Mouse (Mus musculus) cortical plate, adult 2 months (tissue): ENCODE measurements around the gene Faap100. TPM values are rescaled to one million over a fixed set of nuclear protein-coding genes. Genes with fewer than 3 reads are reported as not detected.
"Not testable (repeated sequence)": the region's sequence is repeated elsewhere in the genome, so short reads cannot be mapped to it uniquely, and the experiment has no call there.

Experiments used
- H3K27ac ChIP-seq: fragments of 200-500 bp; 2 replicates; pipeline ENCODE4 v1.5.1; 2012; ENCODE audit warnings: low read length, control low read depth, inconsistent platforms; ENCODE audit not compliant: insufficient read depth
- H3K4me1 ChIP-seq: fragments of 200-500 bp; 2 replicates; pipeline ENCODE4 v1.6.1; 2011; ENCODE audit warnings: low read length; ENCODE audit not compliant: control insufficient read depth, insufficient read depth
- H3K4me3 ChIP-seq: fragments of 200-500 bp; 2 replicates; pipeline ENCODE4 v1.5.1; 2011; ENCODE audit warnings: mild to moderate bottlenecking, low read length, control low read depth; ENCODE audit not compliant: insufficient read depth
- CTCF ChIP-seq: fragments of 200-500 bp; IDR thresholded peaks from 2 replicates; pipeline ENCODE4 v1.5.1; 2011; ENCODE audit warnings: mild to moderate bottlenecking, control low read depth, low read length; ENCODE audit not compliant: insufficient read depth; ENCODE audit errors: extremely low read depth
- POLR2A ChIP-seq: fragments of 200-500 bp; IDR thresholded peaks from 2 replicates; pipeline ENCODE4 v1.6.1; 2011; ENCODE audit warnings: mild to moderate bottlenecking, low read length, control low read depth; ENCODE audit not compliant: insufficient read depth; ENCODE audit errors: extremely low read depth
- polyA plus RNA-seq: library from polyadenylated mRNA; depleted of rRNA; stranded (reverse); fragments of >200 nt; gene quantifications from 2 replicates; pipeline ENCODE4 v1.2.3, GENCODE M21; 2012

The Faap100 gene
- polyA plus RNA-seq, 1 experiment = 22.8 TPM

DNA sequence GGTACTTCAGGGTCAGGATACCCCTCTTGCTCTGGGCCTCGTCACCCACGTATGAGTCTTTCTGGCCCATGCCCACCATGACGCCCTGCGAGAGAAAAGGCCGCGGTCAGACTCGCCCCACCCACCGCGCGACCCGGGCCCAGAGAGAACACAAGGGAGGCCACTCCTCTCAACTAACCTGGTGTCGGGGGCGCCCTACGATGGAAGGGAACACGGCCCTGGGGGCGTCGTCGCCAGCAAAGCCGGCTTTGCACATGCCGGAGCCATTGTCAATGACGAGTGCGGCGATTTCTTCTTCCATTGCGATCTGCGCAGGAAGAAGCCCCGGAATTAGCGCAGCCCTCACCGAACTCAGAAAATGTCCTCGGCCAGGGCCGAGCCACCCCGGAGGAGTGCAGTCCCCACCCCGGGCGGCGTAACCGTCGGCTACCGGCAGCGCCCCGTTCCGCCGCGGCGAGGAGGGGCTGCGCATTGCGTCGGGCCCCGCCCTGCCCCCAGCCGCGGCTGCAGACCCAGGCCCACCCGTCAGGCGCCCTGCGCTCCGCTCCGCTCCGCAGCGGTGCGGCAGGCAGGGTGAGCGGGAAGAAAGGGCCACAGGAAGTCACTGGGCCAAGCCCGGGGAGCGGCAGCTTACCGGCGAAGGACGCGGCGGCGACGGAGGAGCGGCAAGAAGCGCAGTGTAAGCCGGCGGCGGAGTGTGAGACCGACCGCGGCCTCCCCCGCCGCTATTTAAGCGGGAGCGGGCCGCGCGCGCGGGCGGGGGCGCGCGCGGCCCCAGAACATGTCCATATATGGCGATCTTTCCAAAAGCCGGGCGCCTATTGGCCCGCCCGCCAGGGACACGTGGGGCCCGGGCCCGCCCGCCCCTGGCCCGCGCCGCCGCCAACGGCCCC, 30.5 kb downstream of the Faap100 start, which contains the start of gene Actg1:
Actg1 (minus strand) TSS at position 752 of the 893 bp plus-strand sequence.
- Histone ChIP-seq H3K27ac (peak within 1 kb of the TSS; percentile 100), H3K4me1 (peaks cover 3% of the 10 kb centered on the region; the same call in 1 of the 2 replicates), H3K4me3 (peak within 1 kb of the TSS; percentile 64)
- TF ChIP-seq POLR2A = peak; percentile 77
- no peak for TF ChIP-seq CTCF

DNA sequence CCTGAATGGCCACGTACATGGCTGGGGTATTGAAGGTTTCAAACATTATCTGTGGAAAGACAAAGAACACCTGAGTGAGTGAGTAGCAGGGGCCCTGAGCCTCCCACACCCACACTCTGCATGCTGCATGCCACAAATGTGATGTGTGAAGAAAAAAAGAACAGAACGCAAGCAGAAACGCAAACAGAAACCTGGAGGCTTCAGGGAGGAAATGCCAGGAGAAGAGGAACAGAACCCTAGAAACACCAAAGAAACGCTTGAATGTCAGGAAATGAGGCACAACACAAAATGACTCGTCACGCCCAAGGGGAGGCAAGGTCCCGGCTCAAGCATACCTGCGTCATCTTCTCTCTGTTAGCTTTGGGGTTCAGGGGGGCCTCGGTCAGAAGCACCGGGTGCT, 31.3 kb downstream of the Faap100 start:
- no peaks in the 10 kb centered on the region for H3K4me1 ChIP-seq
- no peak overlapping the region for H3K27ac ChIP-seq
- TF ChIP-seq CTCF = no peak
- H3K4me3 ChIP-seq = peak overlapping the region; percentile 64

DNA sequence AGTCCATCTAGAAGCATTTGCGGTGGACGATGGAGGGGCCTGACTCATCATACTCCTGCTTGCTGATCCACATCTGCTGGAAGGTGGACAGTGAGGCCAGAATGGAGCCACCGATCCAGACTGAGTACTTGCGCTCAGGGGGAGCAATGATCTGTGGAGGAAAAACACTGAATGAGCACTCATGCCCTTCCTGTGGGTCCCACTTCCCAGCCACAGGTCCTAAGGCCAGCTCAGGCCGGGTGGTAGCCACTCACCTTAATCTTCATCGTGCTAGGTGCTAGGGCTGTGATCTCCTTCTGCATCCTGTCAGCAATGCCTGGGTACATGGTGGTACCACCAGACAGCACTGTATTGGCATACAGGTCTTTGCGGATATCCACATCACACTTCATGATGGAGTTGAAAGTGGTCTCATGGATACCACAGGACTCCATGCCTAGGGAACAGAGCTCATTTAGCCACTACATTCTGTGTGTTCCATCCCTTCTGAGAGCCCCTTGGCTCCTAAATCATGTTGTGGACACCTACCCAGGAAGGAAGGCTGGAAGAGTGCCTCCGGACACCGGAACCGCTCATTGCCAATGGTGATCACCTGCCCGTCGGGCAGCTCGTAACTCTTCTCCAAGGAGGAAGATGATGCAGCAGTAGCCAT, 32.1 kb downstream of the Faap100 start:
- not testable (repeated sequence) for H3K27ac ChIP-seq, H3K4me1 ChIP-seq
- peak overlapping the region; percentile 64 for H3K4me3 ChIP-seq

- no peak overlapping the region for H3K27ac ChIP-seq
- H3K4me3 ChIP-seq = no peak overlapping the region
- H3K4me1 ChIP-seq = no peaks in the 10 kb centered on the region
- TF ChIP-seq CTCF = no peak
- TF ChIP-seq POLR2A = peak; percentile 61
These were observed 33.4 kb downstream of the Faap100 start for GRCm38 (mm10) chr11:120345067-120345681.

DNA sequence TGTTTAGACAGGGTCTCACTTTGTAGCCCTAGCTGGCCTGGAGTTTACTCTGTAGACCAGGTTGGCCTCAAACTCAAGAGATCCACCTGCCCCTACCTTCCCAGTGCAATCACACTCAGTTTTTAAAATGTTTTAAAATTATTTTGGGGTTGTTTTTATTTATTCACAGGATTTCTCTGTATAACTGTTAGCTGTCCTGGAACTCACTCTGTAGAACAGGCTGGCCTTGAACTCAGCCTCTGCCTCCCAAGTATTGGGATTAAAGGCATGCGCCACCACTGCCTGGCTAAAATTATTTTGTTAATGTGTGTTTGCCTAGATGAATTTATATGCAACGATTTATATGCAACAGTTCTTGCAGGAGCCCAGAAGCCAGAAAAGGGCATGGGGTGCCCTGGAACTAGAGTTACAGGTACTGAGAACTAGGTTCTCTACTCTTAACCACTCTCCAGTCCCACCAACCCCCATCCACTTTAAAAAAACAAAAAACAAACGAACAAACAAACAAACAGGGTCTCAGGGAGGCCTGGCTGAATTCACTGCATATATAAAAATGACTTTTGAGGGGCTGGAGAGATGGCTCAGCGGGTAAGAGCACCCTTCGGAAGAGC, 34.1 kb downstream of the Faap100 start:
- H3K4me3 ChIP-seq = no peak overlapping the region
- H3K27ac ChIP-seq = no peak overlapping the region
- TF ChIP-seq POLR2A (no peak), CTCF (no peak)
- H3K4me1 ChIP-seq = no peaks in the 10 kb centered on the region

- Histone ChIP-seq H3K27ac (no peak overlapping the region), H3K4me1 (no peaks in the 10 kb centered on the region), H3K4me3 (no peak overlapping the region)
- no peak for TF ChIP-seq POLR2A
- TF ChIP-seq CTCF = no peak
These were observed 34.9 kb downstream of the Faap100 start for GRCm38 (mm10) chr11:120343519-120344309.

GRCm38 (mm10) chr11:120342656-120343160, 35.9 kb downstream of the Faap100 start:
- Histone ChIP-seq H3K27ac (no peak overlapping the region), H3K4me3 (no peak overlapping the region), H3K4me1 (no peaks in the 10 kb centered on the region)
- TF ChIP-seq POLR2A (no peak), CTCF (no peak)

DNA sequence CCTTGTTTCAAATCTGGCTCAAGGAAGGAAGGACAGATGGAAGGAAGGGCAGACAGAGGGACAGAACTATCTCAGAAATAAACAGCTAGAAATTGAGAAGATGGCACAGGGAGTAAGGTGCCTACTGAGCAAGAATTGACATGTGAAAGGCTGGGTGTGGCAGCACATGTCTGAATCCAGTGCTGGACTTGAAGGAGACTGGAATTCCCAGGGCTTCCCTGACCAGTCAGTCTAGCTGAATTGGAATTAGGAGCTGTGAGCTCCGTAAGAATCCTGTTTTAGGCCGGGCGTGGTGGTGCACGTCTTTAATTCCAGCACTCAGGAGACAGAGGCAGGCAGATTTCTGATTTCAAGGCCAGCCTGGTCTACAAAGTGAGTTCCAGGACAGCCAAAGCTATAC, 36.9 kb downstream of the Faap100 start:
- TF ChIP-seq CTCF (no peak), POLR2A (no peak)
- Histone ChIP-seq H3K4me3 (no peak overlapping the region), H3K4me1 (no peaks in the 10 kb centered on the region), H3K27ac (no peak overlapping the region)

DNA sequence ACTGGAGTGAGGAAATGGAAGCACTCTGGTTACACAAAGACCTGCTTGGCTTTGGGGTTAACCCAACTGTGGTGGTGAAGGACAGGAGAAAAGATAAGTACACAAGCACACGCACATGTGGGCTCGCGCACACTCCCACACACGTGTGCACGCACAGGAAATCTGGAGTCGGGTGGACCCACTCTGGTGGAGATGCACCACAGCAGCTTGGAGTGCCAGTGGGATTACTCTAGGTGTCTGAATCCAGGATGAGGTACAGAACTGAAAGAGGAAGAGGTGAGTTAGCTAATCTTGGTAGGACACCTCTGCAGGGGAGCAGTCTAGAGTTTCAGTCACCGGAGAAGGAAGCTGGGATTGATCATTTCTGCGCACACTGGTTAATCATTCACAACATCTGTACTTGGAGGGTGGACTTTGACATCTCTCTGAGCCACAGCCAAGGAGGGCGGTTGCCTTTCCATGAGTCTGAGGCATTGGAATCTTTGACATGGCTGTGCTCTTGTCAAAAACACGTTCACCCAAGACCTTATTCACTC, 38.5 kb downstream of the Faap100 start:
- Histone ChIP-seq H3K4me3 (no peak overlapping the region), H3K4me1 (no peaks in the 10 kb centered on the region), H3K27ac (no peak overlapping the region)
- no peak for TF ChIP-seq CTCF
- TF ChIP-seq POLR2A = no peak
